Mouse (Mus musculus) B cell, adult 67 days (primary cell): ENCODE measurements around the gene Sncg. TPM values are rescaled to one million over a fixed set of nuclear protein-coding genes. Genes with fewer than 3 reads are reported as not detected.

Experiments used
- total RNA-seq, 2 experiments: library from RNA; stranded (reverse); gene quantifications; 4 replicates each; pipeline ENCODE4 v1.2.4; 2023

Sncg gene
- not detected for total RNA-seq

DNA sequence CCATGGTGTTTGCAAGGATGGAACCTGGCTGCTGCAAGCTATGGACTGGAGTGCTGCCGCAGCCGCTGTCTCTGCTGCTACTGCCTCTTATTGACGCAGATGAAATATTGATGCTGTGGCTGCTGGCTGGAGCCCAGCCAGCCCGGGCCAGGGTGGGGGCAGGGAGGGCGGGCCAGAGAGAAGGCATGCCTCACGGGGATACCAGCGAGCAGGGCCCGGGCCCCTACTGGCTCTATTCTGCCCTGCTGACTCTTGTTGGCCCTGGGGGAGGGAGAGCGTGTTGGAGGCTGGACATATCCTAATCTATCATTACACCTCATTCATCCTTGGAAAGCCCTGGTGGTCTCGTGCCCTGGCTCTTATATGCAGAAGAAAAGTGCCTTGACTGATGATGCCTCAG lies at the start of gene Sncg:
Gene Sncg (minus strand): TSS at position 213 of the 400 bp plus-strand sequence.

GRCm38 (mm10) chr14:34375415-34375904 lies 871 bp upstream of the Sncg start, which contains the start of gene Mmrn2:
Gene Mmrn2 (plus strand): TSS chr14:34375465.

GRCm38 (mm10) chr14:34355301-34355700 lies 19.3 kb downstream of the Sncg start, which contains the start of gene Fam25c:
Gene Fam25c (minus strand): TSS chr14:34355433.

Other genes starting within 250 kb of the Sncg start
- not detected for gene Npy4r, start 222.3 kb downstream of the Sncg start, total RNA-seq
- not detected for gene Gprin2, start 173.1 kb downstream of the Sncg start, total RNA-seq
- not detected for gene Syt15, start 155.2 kb downstream of the Sncg start, total RNA-seq
- gene Shld2, start 64.3 kb downstream of the Sncg start, total RNA-seq: 10 to 100 TPM; 30.7 to 37.1 TPM
- 100 to 1,000 TPM; 117 to 130 TPM for gene Glud1, start 64.1 kb downstream of the Sncg start, total RNA-seq
- not detected for gene Fam25c, start 19.4 kb downstream of the Sncg start, total RNA-seq
- not detected for gene Mmrn2, start 676 bp upstream of the Sncg start, total RNA-seq
- not detected for gene Bmpr1a, start 128.6 kb upstream of the Sncg start, total RNA-seq
- not detected for gene 9230112D13Rik, start 148.0 kb upstream of the Sncg start, total RNA-seq
- not detected for gene Ldb3, start 213.9 kb upstream of the Sncg start, total RNA-seq
- not detected for gene Opn4, start 225.4 kb upstream of the Sncg start, total RNA-seq